Mouse (Mus musculus) hindbrain, embryonic 13.5 days (tissue): ENCODE measurements around the gene Gmds. TPM values are rescaled to one million over a fixed set of nuclear protein-coding genes. Genes with fewer than 3 reads are reported as not detected.

Source experiments
- ATAC-seq: fragments of 200-750 bp; cut with Nextera tagmentation; 2 replicates; pipeline ENCODE4 v1.8.0; 2017; ENCODE audit warnings: moderate TSS enrichment; ENCODE audit not compliant: low FRiP score
- H3K27ac ChIP-seq: fragments of 300-500 bp; sonication (generic); 2 replicates; pipeline ENCODE4 v1.5.1; 2015; ENCODE audit warnings: inconsistent platforms, mild to moderate bottlenecking, moderate library complexity
- H3K27me3 ChIP-seq: fragments of 300-500 bp; sonication (generic); 2 replicates; pipeline ENCODE4 v1.6.1; 2015; ENCODE audit warnings: mild to moderate bottlenecking, inconsistent platforms
- H3K36me3 ChIP-seq: fragments of 300-500 bp; sonication (generic); 2 replicates; pipeline ENCODE4 v1.6.1; 2015; ENCODE audit warnings: mild to moderate bottlenecking, inconsistent platforms
- H3K4me1 ChIP-seq: fragments of 300-500 bp; sonication (generic); replicated peaks from 2 replicates; pipeline ENCODE4 v1.6.1; 2015; ENCODE audit warnings: inconsistent platforms
- H3K4me2 ChIP-seq: fragments of 300-500 bp; sonication (generic); 2 replicates; pipeline ENCODE4 v1.6.1; 2015; ENCODE audit warnings: inconsistent platforms, mild to moderate bottlenecking, moderate library complexity
- H3K4me3 ChIP-seq: fragments of 300-500 bp; sonication (generic); 2 replicates; pipeline ENCODE4 v1.5.1; 2015; ENCODE audit warnings: mild to moderate bottlenecking, inconsistent platforms
- H3K9ac ChIP-seq: fragments of 300-500 bp; sonication (generic); 2 replicates; pipeline ENCODE4 v1.6.1; 2015; ENCODE audit warnings: mild to moderate bottlenecking, inconsistent platforms
- H3K9me3 ChIP-seq: fragments of 300-500 bp; sonication (generic); 2 replicates; pipeline ENCODE4 v1.6.1; 2016; ENCODE audit warnings: inconsistent platforms
- WGBS: fragments of 180-500 bp; shearing (Covaris S2); methylation state at CpG from one replicate; pipeline ENCODE4 v1.1.7; 2015; 5-methylcytosine and 5-hydroxymethylcytosine counted together
- polyA plus RNA-seq: library from polyadenylated mRNA; unstranded; fragments of >200 nt; fragmentation: Nextera tagmentation; extraction: Ambion mirVana; gene quantifications from 2 replicates; pipeline ENCODE4 v1.2.1, GENCODE M21; 2015

Gmds gene
- polyA plus RNA-seq, 1 experiment from 2014 or later = 34.3 TPM

DNA sequence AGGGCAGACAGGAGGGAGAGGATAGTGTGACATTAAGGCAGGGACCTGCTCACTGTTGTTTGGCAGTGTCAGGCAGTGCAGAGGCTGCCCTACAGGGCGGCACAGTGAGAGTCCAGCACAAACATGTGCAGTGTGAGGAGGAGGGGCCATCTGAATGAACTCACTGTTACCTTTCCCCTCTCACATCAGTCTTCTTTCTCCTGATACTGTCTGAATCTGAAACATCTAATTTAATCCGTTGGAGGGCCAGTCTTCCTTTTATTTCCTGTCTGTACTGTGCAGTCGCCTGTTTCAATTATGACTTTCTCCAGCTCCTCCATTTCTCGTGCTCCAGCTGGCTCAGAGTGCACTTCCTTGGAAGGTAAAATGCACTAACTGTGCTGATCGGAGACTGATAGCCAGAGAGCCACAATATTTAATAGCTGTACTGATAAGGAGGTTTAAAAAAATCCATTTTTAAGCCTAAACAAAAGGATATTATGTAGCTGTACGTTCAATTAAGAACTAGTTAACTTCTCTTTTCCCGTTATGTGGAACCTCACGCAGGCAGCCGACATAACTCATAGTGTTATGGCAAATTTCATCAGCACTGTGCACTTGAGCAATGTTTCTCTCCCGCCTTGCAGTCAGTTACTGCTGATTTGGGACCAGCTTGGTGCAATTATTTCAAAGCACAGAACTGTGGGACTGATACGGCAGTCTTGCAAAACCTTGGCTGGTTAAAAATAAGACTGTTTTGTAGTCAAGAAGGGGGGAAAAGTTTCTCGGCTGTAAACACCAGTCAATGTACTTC is 345.9 kb downstream of the Gmds start:
- ATAC-seq = peak; percentile 57; the same call in 1 of the 2 replicates
- no peak overlapping the region for H3K9ac ChIP-seq
- 58% methylated on average over 12 of the region's 12 CpGs for WGBS
- no peaks in the 10 kb centered on the region for H3K36me3 ChIP-seq
- H3K27me3 ChIP-seq = no peaks in the 10 kb centered on the region
- H3K4me1 ChIP-seq = peaks cover 5% of the 10 kb centered on the region; the same call in 1 of the 2 replicates
- H3K27ac ChIP-seq = no peak overlapping the region
- no peak overlapping the region for H3K4me3 ChIP-seq
- 0 out of 2 replicates have a peak, but pooled peaks cover 6% of the 10 kb centered on the region for H3K9me3 ChIP-seq
- H3K4me2 ChIP-seq = no peak overlapping the region

GRCm38 (mm10) chr13:31981198-31981597 is 357.3 kb downstream of the Gmds start:
- no peaks in the 10 kb centered on the region for H3K27me3 ChIP-seq
- WGBS = 94% methylated on average over 1 of the region's 1 CpGs
- no peak overlapping the region for H3K4me3 ChIP-seq
- H3K4me2 ChIP-seq = no peak overlapping the region
- H3K4me1 ChIP-seq = no peaks in the 10 kb centered on the region
- no peak for ATAC-seq
- no peaks in the 10 kb centered on the region for H3K9me3 ChIP-seq
- no peak overlapping the region for H3K27ac ChIP-seq
- H3K36me3 ChIP-seq = no peaks in the 10 kb centered on the region
- no peak overlapping the region for H3K9ac ChIP-seq

GRCm38 (mm10) chr13:31978126-31978525 is 360.4 kb downstream of the Gmds start:
- no peak for ATAC-seq
- Histone ChIP-seq H3K27me3 (no peaks in the 10 kb centered on the region), H3K4me2 (no peak overlapping the region), H3K4me1 (no peaks in the 10 kb centered on the region), H3K36me3 (no peaks in the 10 kb centered on the region), H3K9ac (no peak overlapping the region), H3K27ac (no peak overlapping the region), H3K4me3 (no peak overlapping the region), H3K9me3 (no peaks in the 10 kb centered on the region)
- WGBS = 94% methylated on average over 7 of the region's 7 CpGs

DNA sequence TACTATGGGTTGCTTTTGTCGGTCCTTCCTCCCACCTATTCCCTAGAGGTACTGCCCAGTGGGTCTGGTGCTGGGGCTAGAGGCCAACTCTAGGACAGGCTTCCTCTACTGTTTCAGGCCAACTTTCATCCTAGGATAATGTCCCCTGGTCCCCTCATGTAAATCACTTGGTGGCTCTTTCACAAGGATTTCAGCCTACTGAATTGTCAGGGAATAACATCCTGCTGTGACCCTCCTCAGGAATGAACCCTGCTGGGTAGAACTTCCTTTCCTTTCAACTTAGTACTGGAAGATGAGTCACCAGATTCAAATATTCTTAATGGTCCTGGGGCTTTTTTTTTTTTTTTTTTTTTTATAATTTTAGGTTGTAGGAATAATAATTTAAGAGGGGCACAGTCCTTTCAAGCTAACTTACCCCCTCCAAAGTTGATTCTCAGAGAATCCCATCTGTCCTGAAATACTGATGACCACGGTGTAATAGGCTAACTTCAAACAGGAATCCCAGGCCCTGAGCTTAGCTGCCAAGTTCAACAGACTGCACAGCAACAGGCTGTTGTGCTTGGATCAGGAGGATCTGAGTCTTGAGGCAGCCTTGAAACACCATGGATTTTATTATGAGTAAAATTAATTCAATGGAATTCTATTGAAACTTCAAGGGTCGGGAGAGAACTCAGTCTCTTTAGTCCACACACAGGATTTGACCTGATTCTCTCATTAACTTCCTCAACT is 363.6 kb downstream of the Gmds start:
- WGBS = 47% methylated on average over 3 of the region's 3 CpGs
- H3K27me3 ChIP-seq = no peaks in the 10 kb centered on the region
- H3K4me3 ChIP-seq = no peak overlapping the region
- ATAC-seq = no peak
- no peaks in the 10 kb centered on the region for H3K4me1 ChIP-seq
- H3K27ac ChIP-seq = no peak overlapping the region
- no peaks in the 10 kb centered on the region for H3K9me3 ChIP-seq
- no peaks in the 10 kb centered on the region for H3K36me3 ChIP-seq
- H3K9ac ChIP-seq = no peak overlapping the region
- no peak overlapping the region for H3K4me2 ChIP-seq

DNA sequence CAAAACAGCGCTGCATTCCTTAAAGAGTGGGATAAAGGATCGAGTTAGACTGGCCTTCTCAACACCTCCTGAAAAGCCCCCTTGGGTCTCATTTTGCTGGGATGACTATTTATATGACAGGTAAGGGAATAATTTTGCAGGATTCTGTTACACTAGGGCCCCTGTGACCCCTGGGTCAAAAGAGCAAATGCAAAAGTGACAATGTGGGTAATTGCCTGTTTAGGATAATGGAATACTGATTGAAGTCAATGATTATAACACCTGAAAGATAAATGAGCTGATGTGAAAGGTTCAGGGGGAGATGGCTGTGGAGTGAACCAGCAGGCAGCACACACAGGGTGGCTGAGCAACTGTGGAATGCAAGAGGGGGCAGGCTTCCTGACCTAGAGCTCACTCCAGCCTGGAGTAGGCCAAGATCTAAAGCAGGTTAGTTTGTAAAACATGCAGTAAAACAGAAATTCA is 367.5 kb downstream of the Gmds start:
- Histone ChIP-seq H3K9me3 (no peaks in the 10 kb centered on the region), H3K4me1 (no peaks in the 10 kb centered on the region), H3K4me3 (no peak overlapping the region), H3K4me2 (no peak overlapping the region), H3K36me3 (no peaks in the 10 kb centered on the region), H3K27me3 (no peaks in the 10 kb centered on the region), H3K27ac (no peak overlapping the region), H3K9ac (no peak overlapping the region)
- WGBS = 52% methylated on average over 2 of the region's 2 CpGs
- no peak for ATAC-seq

DNA sequence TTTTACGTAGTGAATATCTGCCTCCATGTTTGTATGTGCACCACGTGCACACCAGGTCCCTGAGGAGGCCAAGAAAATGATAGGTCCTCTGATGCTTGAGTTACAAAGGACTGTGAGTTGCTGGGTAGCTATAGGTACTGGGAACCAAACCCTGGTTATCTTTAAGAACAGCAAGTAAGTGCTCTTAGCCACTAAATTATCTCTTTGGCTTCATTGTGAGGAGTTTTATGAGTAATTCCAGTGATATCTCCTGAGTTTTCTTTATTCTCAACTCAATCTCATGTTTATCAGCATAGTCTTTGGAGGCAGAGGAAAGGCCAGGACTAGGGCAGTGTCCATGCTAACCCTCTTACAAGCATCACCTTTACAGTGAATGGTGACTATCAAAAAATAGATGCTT is 370.3 kb downstream of the Gmds start:
- H3K27me3 ChIP-seq = no peaks in the 10 kb centered on the region
- no peaks in the 10 kb centered on the region for H3K4me1 ChIP-seq
- no peak overlapping the region for H3K27ac ChIP-seq
- no peak for ATAC-seq
- H3K9ac ChIP-seq = no peak overlapping the region
- H3K9me3 ChIP-seq = no peaks in the 10 kb centered on the region
- H3K4me3 ChIP-seq = no peak overlapping the region
- H3K4me2 ChIP-seq = no peak overlapping the region
- 86% methylated on average over 2 of the region's 2 CpGs for WGBS
- H3K36me3 ChIP-seq = no peaks in the 10 kb centered on the region

DNA sequence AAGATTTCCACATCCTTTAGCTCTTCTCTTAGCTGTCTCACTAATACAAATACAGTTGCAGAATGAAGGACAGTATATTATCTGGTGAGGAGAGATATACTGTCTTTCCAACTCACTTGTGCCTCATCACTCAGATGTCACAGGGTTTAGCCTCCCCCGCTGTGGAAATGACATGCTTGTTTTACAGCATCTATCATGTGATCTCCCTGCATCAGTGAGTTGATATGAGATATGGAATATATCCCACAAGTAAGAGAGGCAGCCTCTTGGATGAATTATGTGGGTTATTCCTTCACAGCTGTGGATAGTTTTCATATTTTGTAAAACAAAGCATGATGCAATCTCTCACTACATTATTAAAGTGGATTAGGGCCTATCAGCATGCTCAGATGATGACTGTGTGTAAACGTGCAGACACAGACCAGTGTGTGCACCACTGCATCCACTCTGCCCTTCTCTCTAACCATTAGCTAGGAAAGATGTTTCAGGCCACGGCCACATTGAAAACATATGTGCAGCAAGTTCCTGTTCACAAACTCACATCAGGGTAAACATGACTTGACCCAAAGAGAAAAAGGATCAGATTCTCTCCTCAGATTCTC is 371.5 kb downstream of the Gmds start:
- H3K9me3 ChIP-seq = no peaks in the 10 kb centered on the region
- 66% methylated on average over 3 of the region's 3 CpGs for WGBS

DNA sequence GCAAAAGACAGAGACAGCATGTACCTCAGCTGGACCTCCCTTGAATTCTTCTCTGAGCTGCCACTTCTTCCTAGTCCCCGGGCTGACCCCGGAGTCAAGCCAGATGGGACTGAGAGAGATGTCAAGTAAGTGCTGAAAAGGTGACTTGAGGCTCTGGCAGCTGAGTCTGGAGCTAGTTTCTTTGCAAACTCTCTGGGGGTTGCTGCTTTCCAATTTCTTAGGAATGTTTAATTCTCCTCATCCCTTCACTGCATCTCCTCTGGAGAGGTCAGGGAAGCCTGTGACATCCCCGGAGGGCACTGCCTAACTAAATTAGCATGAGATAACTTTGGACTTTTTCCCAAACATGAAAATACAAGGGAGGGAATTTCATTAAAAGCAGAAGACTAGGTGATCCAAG is 378.0 kb downstream of the Gmds start:
- Histone ChIP-seq H3K4me1 (peaks cover 4% of the 10 kb centered on the region), H3K27me3 (no peaks in the 10 kb centered on the region), H3K4me3 (no peak overlapping the region), H3K36me3 (no peaks in the 10 kb centered on the region), H3K27ac (no peak overlapping the region), H3K9me3 (no peaks in the 10 kb centered on the region), H3K9ac (no peak overlapping the region), H3K4me2 (no peak overlapping the region)
- 35% methylated on average over 3 of the region's 3 CpGs for WGBS
- no peak for ATAC-seq

More for the DNA sequence above, 371.5 kb downstream of the Gmds start:
- ATAC-seq = no peak
- Histone ChIP-seq H3K4me3 (no peak overlapping the region), H3K27ac (0 out of 2 replicates have a peak overlapping the region, but pooled peaks have one; percentile 19), H3K27me3 (no peaks in the 10 kb centered on the region), H3K4me2 (no peak overlapping the region), H3K4me1 (no peaks in the 10 kb centered on the region), H3K36me3 (no peaks in the 10 kb centered on the region), H3K9ac (no peak overlapping the region)

GRCm38 (mm10) chr13:31958346-31959335 is 379.9 kb downstream of the Gmds start:
- no peak overlapping the region for H3K4me3 ChIP-seq
- no peak overlapping the region for H3K9ac ChIP-seq
- no peak overlapping the region for H3K4me2 ChIP-seq
- H3K27me3 ChIP-seq = no peaks in the 10 kb centered on the region
- no peak for ATAC-seq
- no peak overlapping the region for H3K27ac ChIP-seq
- WGBS = 63% methylated on average over 13 of the region's 13 CpGs
- no peaks in the 10 kb centered on the region for H3K36me3 ChIP-seq
- peaks cover 4% of the 10 kb centered on the region for H3K4me1 ChIP-seq
- no peaks in the 10 kb centered on the region for H3K9me3 ChIP-seq

GRCm38 (mm10) chr13:31956584-31956983 is 382.0 kb downstream of the Gmds start:
- Histone ChIP-seq H3K27ac (no peak overlapping the region), H3K9ac (no peak overlapping the region), H3K4me2 (no peak overlapping the region), H3K9me3 (no peaks in the 10 kb centered on the region), H3K36me3 (no peaks in the 10 kb centered on the region), H3K4me1 (peaks cover 4% of the 10 kb centered on the region), H3K27me3 (no peaks in the 10 kb centered on the region), H3K4me3 (no peak overlapping the region)
- WGBS = 86% methylated on average over 6 of the region's 6 CpGs
- ATAC-seq = no peak

GRCm38 (mm10) chr13:31956112-31956511 is 382.4 kb downstream of the Gmds start:
- Histone ChIP-seq H3K36me3 (no peaks in the 10 kb centered on the region), H3K9ac (no peak overlapping the region), H3K4me2 (no peak overlapping the region), H3K9me3 (no peaks in the 10 kb centered on the region), H3K4me3 (no peak overlapping the region), H3K27ac (no peak overlapping the region), H3K4me1 (peaks cover 4% of the 10 kb centered on the region), H3K27me3 (no peaks in the 10 kb centered on the region)
- WGBS = 91% methylated on average over 4 of the region's 4 CpGs
- no peak for ATAC-seq
